Mouse (Mus musculus): ENCODE data around the gene Tgfb2.

The Tgfb2 gene

GRCm38 (mm10) chr1:186575629-186576028, 130.2 kb downstream of the Tgfb2 start:
- DNase-seq = peak; percentile 80

- DNase-seq = peak; percentile 70
Observed at GRCm38 (mm10) chr1:186575074-186575473, 130.7 kb downstream of the Tgfb2 start.

Data from heart, adult 11 months (tissue).